Mouse (Mus musculus): ENCODE measurements at regions not wholly inside any gene's neighbourhood (a gene's known extent, or its start where the extent isn't known, plus 50 kb on each side); places are given as distances from the start of the nearest gene placed in this dataset.
A peak's percentile ranks its signal among the peaks of the same experiment; 100 is the strongest.

DNA sequence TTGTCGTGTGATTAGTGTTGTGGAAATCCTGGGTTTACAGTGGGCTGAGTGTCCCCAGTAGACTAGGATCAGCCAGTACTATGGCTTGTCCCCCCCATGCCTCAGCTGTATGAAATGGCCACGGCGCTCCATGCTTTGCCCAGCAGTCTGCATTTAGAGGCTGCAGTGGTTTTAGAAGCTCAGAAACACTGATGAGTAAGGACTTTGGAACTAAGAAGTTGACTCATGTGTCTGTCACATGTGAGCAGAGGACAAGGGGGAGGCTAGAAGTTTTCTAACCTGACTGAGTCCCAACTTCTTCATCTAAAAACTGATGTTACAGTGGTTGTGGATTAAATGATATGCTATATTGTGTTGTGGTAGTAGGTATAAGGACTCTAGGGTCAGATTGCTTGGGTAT, 371.5 kb downstream of the Bckdhb start:
- DNase-seq = no peak

DNA sequence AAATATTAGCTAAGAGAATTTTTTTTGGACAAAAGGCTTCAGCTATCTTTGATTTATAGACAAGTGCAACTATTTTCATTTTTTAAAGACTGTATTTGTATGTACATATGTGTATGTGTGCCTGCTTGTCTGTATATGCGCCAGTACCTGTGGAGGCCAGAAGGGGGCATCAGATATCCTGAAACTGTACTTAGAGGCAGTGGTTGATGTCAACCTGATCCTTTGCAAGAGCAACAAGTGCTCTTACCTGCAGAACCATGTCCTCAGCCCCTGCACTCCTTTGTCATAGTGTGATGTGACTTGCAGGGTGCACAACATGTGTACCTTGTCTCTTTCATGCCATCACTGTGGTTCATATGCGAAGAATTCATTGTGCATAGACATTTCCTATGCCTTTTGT, 379.5 kb downstream of the Bckdhb start:
- no peak for DNase-seq

DNA sequence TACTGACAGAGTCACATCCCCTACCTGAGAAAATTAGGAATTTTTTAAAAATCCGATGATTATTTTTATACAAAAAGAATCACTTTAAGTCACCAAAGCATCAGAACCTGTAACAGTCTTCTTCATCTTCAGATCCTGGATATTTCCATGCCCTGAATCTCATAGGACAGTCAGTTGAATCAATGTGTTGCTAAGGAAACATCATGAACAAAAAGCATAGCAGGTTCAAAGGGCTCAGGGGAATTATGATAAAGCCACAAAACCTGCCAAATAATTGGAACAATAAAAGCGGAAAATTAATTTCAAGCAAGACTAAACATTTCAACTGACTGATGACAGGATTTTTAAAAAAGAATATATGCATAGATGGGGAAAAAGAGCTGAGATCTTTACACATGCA, 393.9 kb downstream of the Bckdhb start:
- no peak for DNase-seq

DNA sequence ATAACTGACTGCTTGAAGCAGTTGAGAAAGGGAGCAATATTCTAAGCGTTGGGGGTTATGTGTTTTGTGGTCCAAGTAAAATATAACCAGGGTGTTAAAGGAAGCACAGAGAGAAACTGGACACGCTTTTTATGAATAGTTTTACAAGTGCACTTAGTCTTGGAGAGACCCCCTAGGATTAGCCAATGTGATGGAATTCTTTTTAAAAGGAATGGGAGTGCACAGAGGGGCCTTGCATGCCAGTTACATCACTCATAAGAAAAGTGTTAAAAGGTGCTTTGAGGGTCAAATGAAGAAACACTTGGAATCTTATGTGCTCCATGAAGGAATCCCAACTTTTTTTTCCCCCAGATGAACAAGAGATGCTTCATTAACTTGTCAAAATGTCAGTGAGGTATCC, 394.4 kb downstream of the Bckdhb start:
- no peak for DNase-seq

DNA sequence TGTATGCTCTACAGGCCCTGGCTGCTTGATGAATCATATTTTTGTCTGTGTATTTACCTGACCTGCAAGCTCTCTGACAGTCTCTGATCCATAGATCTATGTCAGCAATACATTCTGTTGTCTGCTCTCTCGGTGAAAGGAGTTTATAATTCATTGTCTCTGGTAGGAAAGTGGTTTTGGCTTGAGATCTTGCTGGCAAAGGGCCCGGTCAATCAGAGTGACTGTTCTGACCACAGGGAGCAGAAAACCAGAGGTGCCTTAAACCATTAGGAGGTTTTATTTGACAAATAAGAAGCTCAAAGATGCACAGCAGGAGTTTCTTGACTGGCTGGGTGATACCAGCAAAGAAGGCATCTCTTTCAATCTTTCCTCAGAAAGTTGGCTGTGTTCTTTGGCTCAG, 398.2 kb downstream of the Bckdhb start:
- DNase-seq = peak in 1 of 2 experiments; percentile 11

DNA sequence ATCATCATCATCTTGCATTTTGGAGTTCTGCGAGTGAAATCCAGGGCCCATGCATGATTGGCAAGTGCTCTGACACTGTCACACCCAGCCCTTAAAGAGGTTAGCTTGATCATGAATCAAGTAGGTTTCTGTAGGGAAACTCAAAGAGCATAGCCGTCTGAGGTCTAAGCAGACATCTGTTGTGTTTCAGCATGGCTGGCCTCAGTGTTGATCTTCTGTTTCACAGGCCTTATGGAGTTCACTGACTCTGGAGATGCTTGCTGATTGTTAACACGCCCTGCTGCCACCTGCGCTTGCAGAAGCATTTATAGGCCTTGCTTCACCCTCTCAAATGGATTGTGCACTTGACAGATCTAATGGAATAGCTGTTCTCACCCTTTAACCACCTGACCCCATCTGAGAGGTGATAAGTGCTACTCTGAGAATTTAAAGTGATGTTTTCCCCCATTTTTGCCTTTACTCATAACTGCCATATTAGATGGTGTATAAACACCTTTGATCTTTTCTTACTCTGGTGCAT, 406.2 kb downstream of the Bckdhb start:
- DNase-seq = no peak

DNA sequence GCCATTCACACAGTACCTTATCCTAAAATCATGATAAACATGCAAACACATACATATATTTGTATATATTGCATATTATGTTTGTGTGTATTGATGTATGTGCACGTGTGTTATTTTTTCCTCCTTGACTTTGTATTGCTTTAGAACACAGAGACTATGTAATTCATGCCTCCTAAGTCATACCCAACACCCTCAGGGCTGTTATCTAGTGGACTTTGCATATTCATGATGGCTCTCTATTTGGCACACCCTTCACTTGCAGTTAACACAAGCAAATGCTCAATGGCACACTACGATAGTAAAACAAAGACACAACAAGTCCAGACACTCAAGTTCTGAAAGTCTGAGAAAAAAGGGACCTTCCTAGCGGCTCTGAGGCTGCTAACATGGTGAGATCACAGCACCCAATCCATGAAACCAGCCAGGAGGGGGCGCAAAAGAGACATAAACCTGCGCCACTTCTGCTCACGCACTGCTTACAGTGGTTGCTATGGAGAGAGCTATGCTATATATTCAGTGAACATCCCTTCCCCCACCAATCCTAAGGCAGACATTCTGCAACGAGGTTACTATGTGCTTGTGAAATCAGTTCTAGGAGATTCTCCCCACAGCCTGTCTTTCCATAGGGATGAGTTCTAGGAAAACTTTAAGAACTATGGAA, 418.6 kb downstream of the Bckdhb start:
- DNase-seq = peak; percentile 64 to 76

DNA sequence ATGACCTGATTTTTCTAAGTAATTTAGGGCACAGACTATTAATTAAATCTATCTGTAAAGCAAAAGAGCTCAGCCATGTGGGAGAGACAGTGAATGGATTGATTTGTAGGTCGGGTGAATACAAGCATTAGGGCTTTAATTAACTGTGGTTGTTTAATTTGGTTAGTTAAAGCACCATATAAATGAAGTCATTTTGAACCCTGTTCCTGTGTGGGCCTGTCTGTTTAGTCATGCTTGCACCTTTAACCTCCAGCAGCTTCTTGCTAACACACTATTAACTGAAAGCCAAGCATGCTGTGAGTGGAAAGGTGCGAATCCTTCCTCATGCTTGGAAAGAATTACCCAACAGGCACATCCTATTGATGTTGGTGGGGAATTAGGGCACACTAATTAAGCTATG, 425.3 kb downstream of the Bckdhb start:
- DNase-seq = no peak

DNA sequence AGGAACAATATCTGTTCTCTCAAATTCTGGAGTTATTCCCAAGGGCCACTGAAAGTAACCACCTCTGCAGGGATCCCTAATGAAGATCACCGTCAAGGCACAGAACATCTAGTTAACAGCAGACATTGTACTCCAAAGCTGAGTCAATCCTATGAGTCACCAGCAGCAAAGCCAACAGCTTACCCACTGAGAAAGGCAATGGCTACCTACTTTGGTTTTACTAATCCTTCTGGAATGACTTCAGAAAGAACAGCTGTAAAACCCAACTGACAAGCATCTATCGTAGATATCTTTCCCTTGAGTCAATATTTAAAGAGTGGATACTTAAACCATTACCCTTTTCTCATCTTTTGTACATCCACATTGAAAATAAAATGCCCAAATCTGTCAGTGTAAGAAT, 429.5 kb downstream of the Bckdhb start:
- no peak for DNase-seq

DNA sequence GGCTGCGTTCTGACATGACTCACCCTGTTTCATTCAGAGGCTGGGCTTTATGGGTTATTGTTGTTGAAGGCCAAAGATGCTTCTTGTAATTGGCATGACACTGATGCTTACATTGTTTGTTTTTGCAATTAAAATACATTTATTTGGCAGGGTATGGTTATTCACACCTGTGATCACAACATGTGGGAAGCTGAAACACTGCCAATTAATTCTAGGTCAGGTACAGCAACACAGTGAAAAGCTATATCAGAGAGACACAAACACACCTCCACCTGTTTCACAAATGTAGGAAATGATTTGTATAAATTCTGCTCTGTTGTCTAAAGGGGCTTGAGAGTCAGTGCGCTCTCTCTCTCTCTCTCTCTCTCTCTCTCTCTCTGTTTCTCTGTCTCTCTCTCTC, 431.2 kb downstream of the Bckdhb start:
- DNase-seq = no peak

DNA sequence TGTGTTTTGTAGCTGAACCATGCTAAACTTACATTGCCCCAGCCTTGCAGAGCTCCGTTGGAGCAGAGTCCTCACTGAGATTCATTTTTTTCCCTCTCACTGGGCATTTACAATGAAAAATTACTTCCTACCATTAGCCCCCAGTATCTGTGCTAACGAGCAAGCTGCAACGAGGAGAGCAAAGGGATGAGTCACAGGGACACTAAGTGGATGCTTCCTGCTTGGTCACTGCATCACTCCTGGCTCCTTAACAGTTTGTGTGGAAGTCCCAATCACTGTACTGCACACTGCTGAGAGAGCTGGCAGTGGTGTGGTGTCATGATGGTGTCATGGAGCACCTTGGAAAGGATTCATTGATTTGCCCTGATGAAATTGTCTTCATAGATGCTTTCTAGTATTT, 434.9 kb downstream of the Bckdhb start:
- no peak for DNase-seq

DNA sequence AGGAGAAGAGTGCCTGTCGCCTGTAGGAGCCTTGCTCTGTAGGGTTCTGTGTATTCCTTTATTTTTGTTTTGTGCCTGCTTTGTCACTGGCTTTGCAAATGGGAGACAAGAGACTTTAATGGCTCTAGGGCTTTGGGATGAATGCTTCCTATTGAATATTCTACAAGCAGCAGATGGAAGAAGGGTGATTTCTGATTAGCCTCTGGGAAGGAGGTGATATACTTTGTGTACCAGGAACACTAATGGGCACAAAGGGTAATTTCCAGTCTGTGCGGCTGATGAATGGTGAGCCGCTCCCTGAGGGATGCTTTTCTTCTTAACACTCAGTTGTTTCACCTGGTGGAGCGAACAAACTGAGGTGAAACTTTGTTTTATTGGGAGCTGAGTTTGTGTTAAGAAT, 435.5 kb downstream of the Bckdhb start:
- no peak for DNase-seq

DNA sequence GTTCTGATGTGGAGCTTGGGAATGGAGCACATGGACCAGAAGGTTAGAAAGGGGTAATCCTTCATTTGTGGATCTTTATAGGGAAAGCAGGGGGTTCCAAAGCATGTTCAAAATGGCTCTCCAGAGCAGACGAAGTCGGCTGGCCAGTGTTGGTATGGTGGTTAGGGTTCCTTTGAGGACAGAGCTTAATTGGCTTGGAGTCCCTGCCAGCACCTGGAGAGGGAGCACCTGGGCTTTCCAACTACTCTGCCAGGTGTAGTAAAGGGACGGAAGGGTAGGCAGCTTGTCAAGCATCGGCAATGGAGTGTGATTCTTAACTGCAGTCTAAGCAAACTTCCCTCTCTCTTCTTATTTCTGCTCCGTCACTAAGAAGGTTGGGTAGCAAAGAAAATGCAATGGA, 438.5 kb downstream of the Bckdhb start:
- DNase-seq = no peak

DNA sequence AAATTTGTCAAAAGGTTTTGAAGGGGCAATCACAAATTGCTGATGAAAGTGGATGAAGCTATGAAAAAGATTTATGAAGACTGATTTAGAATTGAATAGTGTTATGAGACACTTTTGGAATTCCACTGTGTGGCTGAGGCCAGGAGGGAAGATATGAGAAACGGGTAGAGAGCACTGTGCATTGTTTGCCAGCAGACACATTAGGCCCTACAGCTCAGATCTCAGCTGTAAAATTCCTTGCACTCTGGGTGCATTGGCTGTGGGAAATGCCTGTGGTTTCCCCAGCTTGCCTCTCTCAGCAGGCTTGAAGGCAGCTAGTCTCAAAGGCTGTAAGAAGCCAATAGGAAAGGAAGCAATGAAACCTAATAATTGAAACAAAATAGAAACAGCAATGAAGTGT, 444.3 kb downstream of the Bckdhb start:
- DNase-seq = no peak

DNA sequence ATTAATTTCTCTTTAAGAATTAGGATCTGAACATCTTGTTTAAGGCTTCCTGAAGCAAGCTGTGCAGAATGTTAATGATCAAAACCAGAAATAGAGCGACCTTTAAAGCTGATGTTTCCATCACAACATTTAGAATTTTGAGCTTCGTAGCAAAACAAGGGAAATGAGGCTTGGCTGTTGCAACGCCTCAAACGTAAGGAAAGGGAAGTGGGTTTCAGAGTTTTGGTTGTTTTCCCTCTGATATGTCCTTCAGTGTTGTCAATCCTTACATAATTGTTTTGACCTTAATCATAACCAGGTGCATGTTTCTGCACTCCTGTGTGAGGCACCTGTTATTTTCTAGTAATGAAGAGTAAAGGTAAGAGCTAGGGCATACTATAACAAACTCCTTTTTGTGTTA, 445.3 kb downstream of the Bckdhb start:
- DNase-seq = no peak

DNA sequence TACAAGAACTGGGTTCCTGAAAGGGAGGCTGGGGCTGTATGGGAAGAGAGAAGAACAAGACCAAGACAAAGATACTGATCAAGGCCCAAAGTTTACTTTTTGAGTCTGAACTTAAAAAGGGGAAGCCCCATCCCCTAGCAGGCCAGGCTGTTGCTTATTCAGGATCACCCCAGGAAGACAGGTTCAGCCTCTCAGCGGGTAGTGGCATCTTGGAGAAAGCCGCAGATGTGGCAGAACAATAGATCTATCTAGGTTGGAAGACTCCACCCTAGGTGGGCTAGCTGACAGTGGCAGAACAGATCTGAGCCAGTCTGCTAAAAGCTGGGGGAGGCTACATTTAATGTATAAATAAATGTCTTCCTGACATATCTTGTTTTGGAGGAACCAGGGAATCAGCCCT, 450.8 kb downstream of the Bckdhb start:
- DNase-seq = no peak

DNA sequence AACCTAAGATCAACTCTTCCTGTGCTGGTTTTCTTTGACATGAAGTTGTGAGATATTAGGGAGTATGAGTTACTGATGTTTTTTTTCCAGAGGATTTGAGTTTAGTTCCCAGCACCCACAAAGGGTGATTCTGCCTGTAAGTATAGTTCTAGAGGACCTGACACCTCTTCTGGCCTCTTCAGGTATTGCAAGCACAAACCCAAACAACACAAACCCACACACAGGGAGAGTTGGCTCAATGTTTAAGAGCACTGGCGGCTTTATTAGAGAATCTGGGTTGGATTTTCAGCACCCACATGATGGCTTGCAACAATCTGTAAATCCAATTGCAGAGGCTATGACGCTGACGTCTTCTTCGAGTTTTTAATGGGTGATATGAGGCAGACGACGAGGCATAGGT, 451.7 kb downstream of the Bckdhb start:
- no peak for DNase-seq

DNA sequence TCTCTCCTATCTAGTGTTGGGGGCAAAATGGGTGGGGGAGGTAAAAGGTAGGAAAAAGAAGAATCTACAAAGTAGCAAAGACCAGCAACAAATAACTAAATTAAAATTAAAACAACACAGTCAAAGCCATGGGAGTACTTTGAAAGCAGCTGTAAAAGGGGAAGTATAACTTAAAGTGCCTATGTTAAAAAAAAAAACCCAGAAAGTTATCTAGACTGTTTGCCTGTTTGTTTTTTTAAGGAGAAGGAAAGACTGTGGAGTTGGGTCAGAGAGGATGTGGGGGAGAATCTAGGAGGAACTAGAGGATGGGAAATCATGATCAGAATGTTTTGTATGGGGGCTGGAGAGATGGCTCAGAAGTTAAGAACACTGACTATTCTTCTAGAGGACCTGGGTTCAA, 457.0 kb downstream of the Bckdhb start:
- DNase-seq = no peak

DNA sequence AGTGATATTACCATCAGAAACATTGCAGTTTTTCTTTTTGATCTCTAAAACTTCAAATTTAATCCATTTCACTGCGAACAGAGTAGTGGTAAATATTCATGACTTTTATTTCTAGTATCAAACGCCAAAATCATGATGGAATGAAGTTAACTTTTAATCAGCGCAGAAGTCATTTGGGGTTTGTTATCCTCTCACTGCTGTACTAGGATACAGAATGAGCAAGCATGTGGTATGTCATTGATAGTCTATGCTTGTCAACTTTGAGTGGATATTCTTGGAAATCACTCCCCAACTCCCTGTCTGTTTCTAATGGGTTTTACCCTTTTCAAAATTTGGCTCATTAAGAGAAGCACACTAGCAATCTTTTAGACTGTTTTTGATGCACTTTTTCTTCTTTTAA, 464.9 kb downstream of the Bckdhb start:
- DNase-seq = no peak

DNA sequence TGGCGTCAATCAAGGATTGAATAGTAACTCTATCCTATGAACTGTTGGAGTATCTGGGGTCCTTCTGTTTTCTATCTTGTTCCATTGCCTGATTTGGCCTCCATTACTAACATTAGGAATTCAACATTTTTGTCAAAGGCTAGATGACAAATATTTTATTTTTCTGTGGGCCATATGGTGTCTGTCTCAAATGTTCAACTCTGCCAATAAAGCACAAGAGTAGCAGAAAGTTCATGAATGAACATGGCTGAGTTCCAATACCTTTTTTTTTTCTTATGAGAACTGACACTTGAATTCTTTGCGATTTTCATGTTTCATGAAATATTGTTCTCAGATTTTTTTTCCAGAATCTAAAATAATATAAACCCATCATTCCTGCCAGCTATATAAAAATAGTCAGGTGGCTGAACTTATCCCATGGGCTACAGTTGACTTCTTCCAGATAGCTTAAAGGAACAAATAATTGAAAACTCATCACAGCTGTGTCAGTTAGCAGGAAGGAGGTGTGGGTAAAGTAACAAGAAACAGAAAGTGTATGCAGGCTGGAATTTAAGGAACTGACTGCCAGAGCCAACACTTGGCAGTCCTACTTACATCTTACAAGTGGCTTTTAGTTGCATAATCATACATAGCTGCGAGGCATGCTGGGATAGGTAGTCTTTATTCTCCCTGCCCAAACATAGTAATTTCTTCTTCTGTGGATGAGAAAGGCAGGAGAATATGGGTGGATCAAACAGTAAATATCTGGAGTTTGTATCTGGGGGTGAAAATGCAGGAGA, 469.8 kb downstream of the Bckdhb start:
- no peak for DNase-seq

DNA sequence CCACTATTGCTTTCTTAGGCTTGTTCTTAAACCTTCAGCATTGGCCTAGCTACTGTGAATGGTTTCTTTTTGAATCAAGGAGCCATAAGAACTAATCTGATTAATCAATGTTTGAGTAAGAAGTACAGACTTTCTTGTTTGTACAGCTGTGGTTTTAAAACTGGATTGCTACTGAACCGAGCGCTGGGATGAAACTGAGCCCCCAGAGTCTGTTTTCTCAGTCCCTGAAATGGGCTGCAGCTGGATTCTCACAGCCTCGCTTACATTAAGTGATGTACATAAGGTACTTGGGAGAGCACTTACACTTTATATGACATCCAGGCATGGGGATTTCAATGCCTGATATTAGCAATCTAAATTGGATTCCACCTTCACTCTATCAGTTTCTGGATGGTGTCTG, 474.5 kb downstream of the Bckdhb start:
- no peak for DNase-seq

DNA sequence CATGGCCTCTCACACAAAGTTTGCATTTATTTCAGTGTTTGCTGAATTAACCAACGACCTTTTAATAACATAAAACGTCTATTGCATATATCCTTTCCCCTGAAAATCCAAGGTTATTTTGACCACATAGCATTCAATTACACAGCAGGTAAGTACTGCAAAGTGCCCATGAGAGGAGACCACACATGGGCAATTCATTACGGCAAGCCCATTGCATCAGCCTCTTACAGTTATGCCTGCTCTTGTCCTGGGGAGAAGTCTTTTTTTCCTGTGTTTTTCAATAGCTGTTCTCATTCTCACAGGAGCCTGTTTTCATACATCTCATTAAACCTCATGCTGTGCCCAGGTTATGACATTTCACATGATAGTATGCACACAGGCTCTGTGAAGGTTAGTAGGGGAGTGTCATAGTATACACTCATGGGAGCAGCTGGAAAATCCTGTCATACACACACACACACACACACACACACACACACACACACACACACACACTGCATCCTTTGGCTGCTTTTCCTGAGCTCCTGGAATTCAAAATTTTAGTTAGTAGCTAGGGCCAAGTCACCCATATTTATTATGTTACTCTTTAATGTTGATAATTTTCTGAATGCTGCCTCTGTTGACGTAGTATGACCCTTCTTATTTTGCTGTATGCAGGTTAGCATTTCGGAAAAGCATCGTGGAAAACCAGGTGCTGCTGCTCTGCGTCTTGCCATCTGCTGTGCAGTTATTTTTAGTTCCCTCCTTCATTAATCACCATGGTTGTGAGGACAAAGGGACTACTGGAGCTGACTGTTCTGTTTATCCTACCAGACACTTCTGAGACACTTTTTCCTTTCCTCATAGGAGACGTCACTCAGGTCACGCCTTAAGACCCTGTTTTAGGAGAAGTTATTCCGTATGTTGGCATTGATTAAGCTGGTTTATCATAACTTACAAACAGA, 483.6 kb downstream of the Bckdhb start:
- no peak for DNase-seq
